Mouse (Mus musculus) neural tube, embryonic 15.5 days (tissue): ENCODE data around the gene Traf3ip2. TPM values are rescaled to one million over a fixed set of nuclear protein-coding genes. Genes with fewer than 3 reads are reported as not detected.

ENCODE experiments used
- ATAC-seq: fragments of 200-750 bp; cut with Nextera tagmentation; 2 replicates; pipeline ENCODE4 v1.8.0; 2017; ENCODE audit warnings: mild to moderate bottlenecking, moderate TSS enrichment, moderate library complexity; ENCODE audit not compliant: low FRiP score
- H3K27ac ChIP-seq: fragments of 300-500 bp; sonication (generic); replicated peaks from 2 replicates; pipeline ENCODE4 v1.5.1; 2015; ENCODE audit warnings: mild to moderate bottlenecking, inconsistent platforms
- H3K27me3 ChIP-seq: fragments of 300-500 bp; sonication (generic); replicated peaks from 2 replicates; pipeline ENCODE4 v1.6.1; 2015; ENCODE audit warnings: inconsistent platforms
- H3K36me3 ChIP-seq: fragments of 300-500 bp; sonication (generic); 2 replicates; pipeline ENCODE4 v1.6.1; 2015; ENCODE audit warnings: inconsistent platforms
- H3K4me1 ChIP-seq: fragments of 300-500 bp; sonication (generic); 2 replicates; pipeline ENCODE4 v1.6.1; 2015; ENCODE audit warnings: inconsistent platforms
- H3K4me2 ChIP-seq: fragments of 300-500 bp; sonication (generic); 2 replicates; pipeline ENCODE4 v1.6.1; 2015; ENCODE audit warnings: inconsistent platforms, mild to moderate bottlenecking, moderate library complexity
- H3K4me3 ChIP-seq: fragments of 300-500 bp; sonication (generic); replicated peaks from 2 replicates; pipeline ENCODE4 v1.5.1; 2015; ENCODE audit warnings: mild to moderate bottlenecking, inconsistent platforms
- H3K9ac ChIP-seq: fragments of 300-500 bp; sonication (generic); replicated peaks from 2 replicates; pipeline ENCODE4 v1.6.1; 2015; ENCODE audit warnings: mild to moderate bottlenecking, inconsistent platforms
- H3K9me3 ChIP-seq: fragments of 300-500 bp; sonication (generic); replicated peaks from 2 replicates; pipeline ENCODE4 v1.6.1; 2016; ENCODE audit warnings: inconsistent platforms
- WGBS: fragments of 180-500 bp; shearing (Covaris S2); methylation state at CpG from one replicate; pipeline ENCODE4 v1.1.7; 2015; ENCODE audit warnings: mixed read lengths; 5-methylcytosine and 5-hydroxymethylcytosine counted together
- polyA plus RNA-seq: library from polyadenylated mRNA; unstranded; fragments of >200 nt; fragmentation: Nextera tagmentation; extraction: Ambion mirVana; gene quantifications from 2 replicates; pipeline ENCODE4 v1.2.1, GENCODE M21; 2015

Gene Traf3ip2
- polyA plus RNA-seq, 1 experiment from 2014 or later, result 3.8 TPM

GRCm38 (mm10) chr10:39638862-39639261 lies 26.1 kb downstream of the Traf3ip2 start:
- 0 out of 2 replicates have a peak overlapping the region, but pooled peaks have one; percentile 33 for H3K27ac ChIP-seq
- no peak overlapping the region for H3K4me2 ChIP-seq
- H3K4me3 ChIP-seq, result no peak overlapping the region
- no peaks in the 10 kb centered on the region for H3K27me3 ChIP-seq
- H3K9ac ChIP-seq, result no peak overlapping the region
- no peaks in the 10 kb centered on the region for H3K36me3 ChIP-seq
- H3K9me3 ChIP-seq, result no peaks in the 10 kb centered on the region
- no peak for ATAC-seq
- peaks cover 23% of the 10 kb centered on the region for H3K4me1 ChIP-seq
- 40% methylated on average over 3 of the region's 3 CpGs for WGBS

- no peaks in the 10 kb centered on the region for H3K36me3 ChIP-seq
These were observed 27.0 kb downstream of the Traf3ip2 start for GRCm38 (mm10) chr10:39639783-39640182.

GRCm38 (mm10) chr10:39640817-39641226 lies 28.1 kb downstream of the Traf3ip2 start:
- Histone ChIP-seq H3K27ac (peak overlapping the region; percentile 37; the same call in 1 of the 2 replicates), H3K27me3 (no peaks in the 10 kb centered on the region), H3K36me3 (no peaks in the 10 kb centered on the region), H3K4me3 (no peak overlapping the region), H3K4me2 (no peak overlapping the region), H3K9ac (no peak overlapping the region), H3K9me3 (no peaks in the 10 kb centered on the region), H3K4me1 (peaks cover 25% of the 10 kb centered on the region)
- ATAC-seq, result peak; percentile 57
- 36% methylated on average over 4 of the region's 4 CpGs for WGBS

More at GRCm38 (mm10) chr10:39639783-39640182, 27.0 kb downstream of the Traf3ip2 start:
- H3K27ac ChIP-seq, result no peak overlapping the region; the same call in 1 of the 2 replicates
- no peak overlapping the region for H3K9ac ChIP-seq
- H3K4me1 ChIP-seq, result peaks cover 23% of the 10 kb centered on the region
- WGBS, result 85% methylated on average over 5 of the region's 5 CpGs
- no peak overlapping the region for H3K4me3 ChIP-seq
- no peaks in the 10 kb centered on the region for H3K9me3 ChIP-seq
- no peak for ATAC-seq
- no peaks in the 10 kb centered on the region for H3K27me3 ChIP-seq
- H3K4me2 ChIP-seq, result no peak overlapping the region

- H3K9ac ChIP-seq, result no peak overlapping the region
- H3K27ac ChIP-seq, result peak overlapping the region; percentile 68
- no peaks in the 10 kb centered on the region for H3K9me3 ChIP-seq
- no peaks in the 10 kb centered on the region for H3K27me3 ChIP-seq
- peaks cover 19% of the 10 kb centered on the region for H3K4me1 ChIP-seq
- WGBS, result 42% methylated on average over 6 of the region's 6 CpGs
- peaks cover 3% of the 10 kb centered on the region; the same call in 1 of the 2 replicates for H3K36me3 ChIP-seq
- no peak overlapping the region for H3K4me3 ChIP-seq
- no peak overlapping the region for H3K4me2 ChIP-seq
- ATAC-seq, result peak; percentile 22; the same call in 1 of the 2 replicates
These were observed 33.3 kb downstream of the Traf3ip2 start for GRCm38 (mm10) chr10:39645789-39646628.

GRCm38 (mm10) chr10:39646629-39647019 lies 33.9 kb downstream of the Traf3ip2 start:
- no peak overlapping the region for H3K4me3 ChIP-seq
- 0 out of 2 replicates have a peak, but pooled peaks have one; percentile 29 for ATAC-seq
- H3K4me2 ChIP-seq, result no peak overlapping the region
- no peaks in the 10 kb centered on the region for H3K9me3 ChIP-seq
- no peaks in the 10 kb centered on the region for H3K27me3 ChIP-seq
- H3K4me1 ChIP-seq, result peaks cover 17% of the 10 kb centered on the region
- H3K27ac ChIP-seq, result peak overlapping the region; percentile 68
- H3K36me3 ChIP-seq, result peaks cover 7% of the 10 kb centered on the region
- 38% methylated on average over 14 of the region's 14 CpGs for WGBS
- H3K9ac ChIP-seq, result no peak overlapping the region

GRCm38 (mm10) chr10:39647118-39647517 lies 34.4 kb downstream of the Traf3ip2 start:
- peak overlapping the region; percentile 68 for H3K27ac ChIP-seq
- H3K9ac ChIP-seq, result no peak overlapping the region

GRCm38 (mm10) chr10:39648278-39648677 lies 35.5 kb downstream of the Traf3ip2 start:
- H3K4me3 ChIP-seq, result no peak overlapping the region
- peaks cover 12% of the 10 kb centered on the region for H3K36me3 ChIP-seq
- peaks cover 17% of the 10 kb centered on the region for H3K4me1 ChIP-seq
- H3K9ac ChIP-seq, result no peak overlapping the region
- no peak overlapping the region for H3K4me2 ChIP-seq
- no peaks in the 10 kb centered on the region for H3K27me3 ChIP-seq
- 92% methylated on average over 3 of the region's 3 CpGs for WGBS
- no peak overlapping the region for H3K27ac ChIP-seq
- H3K9me3 ChIP-seq, result no peaks in the 10 kb centered on the region
- ATAC-seq, result no peak

More at GRCm38 (mm10) chr10:39647118-39647517, 34.4 kb downstream of the Traf3ip2 start:
- Histone ChIP-seq H3K27me3 (no peaks in the 10 kb centered on the region), H3K4me1 (peaks cover 17% of the 10 kb centered on the region), H3K4me3 (no peak overlapping the region), H3K36me3 (peaks cover 12% of the 10 kb centered on the region), H3K9me3 (no peaks in the 10 kb centered on the region), H3K4me2 (no peak overlapping the region)
- ATAC-seq, result no peak
- WGBS, result 90% methylated on average over 1 of the region's 1 CpGs

GRCm38 (mm10) chr10:39649550-39649949 lies 36.8 kb downstream of the Traf3ip2 start:
- no peak for ATAC-seq
- H3K36me3 ChIP-seq, result peaks cover 12% of the 10 kb centered on the region
- H3K27ac ChIP-seq, result no peak overlapping the region
- no peaks in the 10 kb centered on the region for H3K27me3 ChIP-seq
- H3K4me3 ChIP-seq, result no peak overlapping the region
- H3K9me3 ChIP-seq, result no peaks in the 10 kb centered on the region
- no peak overlapping the region for H3K4me2 ChIP-seq
- H3K4me1 ChIP-seq, result peaks cover 26% of the 10 kb centered on the region
- H3K9ac ChIP-seq, result no peak overlapping the region
- WGBS, result 98% methylated on average over 3 of the region's 3 CpGs

GRCm38 (mm10) chr10:39650316-39650715 lies 37.6 kb downstream of the Traf3ip2 start:
- Histone ChIP-seq H3K9ac (no peak overlapping the region), H3K27ac (no peak overlapping the region), H3K4me2 (no peak overlapping the region), H3K4me3 (no peak overlapping the region), H3K36me3 (peaks cover 12% of the 10 kb centered on the region), H3K9me3 (no peaks in the 10 kb centered on the region), H3K4me1 (peaks cover 26% of the 10 kb centered on the region), H3K27me3 (no peaks in the 10 kb centered on the region)
- no peak for ATAC-seq
- 95% methylated on average over 3 of the region's 3 CpGs for WGBS

- no peaks in the 10 kb centered on the region for H3K27me3 ChIP-seq
- H3K9ac ChIP-seq, result no peak overlapping the region; the same call in 1 of the 2 replicates
- H3K27ac ChIP-seq, result peak overlapping the region; percentile 48; the same call in 1 of the 2 replicates
- H3K4me2 ChIP-seq, result no peak overlapping the region
- peaks cover 9% of the 10 kb centered on the region for H3K36me3 ChIP-seq
- ATAC-seq, result 0 out of 2 replicates have a peak, but pooled peaks have one; percentile 29
- WGBS, result 39% methylated on average over 8 of the region's 8 CpGs
- H3K4me1 ChIP-seq, result peaks cover 19% of the 10 kb centered on the region
- no peaks in the 10 kb centered on the region for H3K9me3 ChIP-seq
- no peak overlapping the region for H3K4me3 ChIP-seq
These were observed 41.3 kb downstream of the Traf3ip2 start for GRCm38 (mm10) chr10:39654001-39654416.

GRCm38 (mm10) chr10:39658901-39659410 lies 46.2 kb downstream of the Traf3ip2 start:
- no peak; the same call in 1 of the 2 replicates for ATAC-seq
- Histone ChIP-seq H3K4me2 (no peak overlapping the region), H3K27me3 (no peaks in the 10 kb centered on the region), H3K4me3 (no peak overlapping the region), H3K9me3 (no peaks in the 10 kb centered on the region), H3K9ac (no peak overlapping the region), H3K4me1 (peaks cover 37% of the 10 kb centered on the region), H3K27ac (peak overlapping the region; percentile 77), H3K36me3 (no peaks in the 10 kb centered on the region)
- WGBS, result 20% methylated on average over 5 of the region's 5 CpGs
